Mouse (Mus musculus) gonadal fat pad, adult 2 months (tissue): ENCODE results near the gene Mta3. TPM values are rescaled to one million over a fixed set of nuclear protein-coding genes. Genes with fewer than 3 reads are reported as not detected.
"Not testable (repeated sequence)": the region's sequence is repeated elsewhere in the genome, so short reads cannot be mapped to it uniquely, and the experiment has no call there.

Source experiments
- DNase-seq: peaks from one replicate; pipeline ENCODE4 v3.0.0-alpha.2; 2012; ENCODE audit warnings: low read depth
- polyA plus RNA-seq: library from polyadenylated mRNA; depleted of rRNA; stranded (reverse); fragments of >200 nt; gene quantifications from 2 replicates; pipeline ENCODE4 v1.2.3, GENCODE M21; 2012

The Mta3 gene
- polyA plus RNA-seq, 1 experiment, result 52.0 TPM

DNA sequence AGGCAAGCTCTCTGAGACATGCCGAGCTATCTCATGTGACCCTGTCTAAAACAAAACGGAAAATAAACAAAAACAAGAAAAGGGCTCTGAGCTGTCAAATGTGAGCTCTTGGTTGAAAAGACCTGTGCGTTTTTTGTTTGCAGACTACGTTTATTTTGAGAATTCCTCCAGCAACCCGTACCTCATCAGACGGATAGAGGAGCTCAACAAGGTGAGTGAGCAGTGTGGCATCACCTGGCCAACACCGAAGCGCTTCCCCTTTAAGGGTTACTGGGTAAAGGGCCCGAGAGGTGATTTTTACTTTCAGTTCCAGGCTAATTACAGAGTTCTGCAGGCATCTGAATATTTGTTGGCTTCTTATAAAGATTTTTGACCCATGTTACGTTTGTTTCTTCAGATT is 2.3 kb downstream of the Mta3 start:
- DNase-seq, result no peak

DNA sequence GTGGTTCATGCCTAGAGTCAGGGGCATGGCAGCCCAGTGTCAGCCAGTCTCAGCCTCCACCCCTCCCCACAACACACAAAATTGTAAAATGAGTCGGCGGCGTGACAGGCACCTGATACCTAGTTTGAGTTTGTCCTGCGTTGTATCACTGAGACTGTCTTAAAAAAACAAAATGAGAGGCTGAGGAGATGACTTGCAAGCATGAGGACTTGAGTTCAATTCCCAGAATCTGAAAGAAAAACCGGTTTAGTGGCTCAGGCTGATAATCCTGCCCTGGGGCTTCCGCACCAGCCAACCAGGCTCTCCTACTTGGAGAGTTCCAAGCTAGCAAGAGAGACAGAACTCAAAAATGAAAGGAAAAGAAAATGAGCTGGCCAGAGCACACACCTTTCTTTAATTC is 2.9 kb downstream of the Mta3 start:
- no peak for DNase-seq

DNA sequence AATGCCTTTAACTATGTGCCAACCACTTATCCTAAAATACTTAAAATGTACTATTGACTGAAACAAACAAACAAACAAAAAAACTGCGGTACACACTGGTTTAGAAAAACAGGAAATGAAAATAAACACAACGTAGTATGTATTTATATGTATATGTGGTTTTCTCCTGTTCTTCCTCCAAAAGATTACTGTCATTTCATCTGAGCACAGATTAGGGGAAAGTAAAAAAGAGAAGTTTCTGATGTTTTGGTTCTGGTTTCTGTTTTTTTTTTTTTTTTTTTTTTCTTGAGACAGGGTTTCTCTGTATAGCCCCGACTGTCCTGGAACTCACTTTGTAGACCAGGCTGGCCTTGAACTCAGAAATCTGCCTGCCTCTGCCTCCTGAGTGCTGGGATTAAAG is 3.6 kb downstream of the Mta3 start:
- DNase-seq, result not testable (repeated sequence)

DNA sequence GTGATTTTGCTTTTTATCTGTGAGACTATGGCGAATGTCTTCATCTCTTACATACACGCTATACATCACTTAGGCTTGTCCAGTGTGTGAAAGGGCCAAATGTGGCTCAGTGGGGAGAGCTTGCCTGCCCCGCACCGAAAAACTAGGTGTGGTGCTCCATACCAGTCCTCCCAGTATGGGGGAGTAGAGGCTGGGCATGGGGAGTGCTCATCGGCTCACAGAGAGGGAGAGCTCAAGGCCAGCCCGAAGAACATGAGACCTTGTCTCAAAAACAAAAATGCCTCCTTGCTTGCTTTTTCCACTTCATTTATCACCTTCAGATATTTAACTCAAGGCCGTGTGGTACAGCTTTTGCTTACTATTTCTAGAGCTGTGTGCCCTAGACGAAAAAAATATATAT is 4.7 kb downstream of the Mta3 start:
- DNase-seq, result no peak

DNA sequence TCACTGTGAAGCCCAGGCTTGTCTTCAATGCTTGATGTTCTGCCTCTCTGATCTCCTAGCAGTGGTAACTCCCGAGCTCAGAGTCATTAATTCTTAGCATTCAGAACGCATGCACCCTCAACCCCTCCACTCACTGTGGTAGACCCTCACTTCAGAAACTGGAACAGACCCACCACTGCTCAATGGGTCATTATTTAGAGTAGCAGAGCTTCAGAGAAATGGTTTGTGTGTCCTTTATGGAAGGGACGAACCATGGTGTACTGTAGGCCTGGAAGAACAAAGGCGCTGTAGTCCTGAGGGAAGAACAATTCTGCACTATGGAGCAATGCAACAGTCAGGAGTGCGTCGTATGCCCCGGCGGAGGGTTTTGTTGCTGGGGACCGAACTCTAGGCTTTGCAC is 6.4 kb downstream of the Mta3 start:
- no peak for DNase-seq

DNA sequence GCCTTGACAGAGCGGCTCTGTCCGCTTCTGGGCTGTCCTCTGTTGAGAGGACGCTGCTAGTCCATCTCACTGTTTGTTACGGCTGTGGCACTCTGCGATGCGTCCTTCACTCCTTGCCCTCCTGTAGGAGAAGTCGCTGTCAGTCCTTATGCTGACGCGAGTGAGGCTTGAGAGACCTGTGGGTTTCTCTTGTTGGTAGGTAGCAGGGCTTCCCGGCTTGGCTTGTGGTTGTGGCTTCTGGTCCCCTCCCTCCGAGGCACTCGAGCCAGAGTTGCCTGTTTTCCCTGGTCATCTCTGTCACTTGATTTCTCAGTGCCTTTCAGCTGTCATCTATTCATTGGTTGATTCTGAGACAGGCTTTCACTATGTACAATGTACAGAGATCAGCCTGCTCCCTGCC is 14.5 kb downstream of the Mta3 start:
- no peak for DNase-seq

DNA sequence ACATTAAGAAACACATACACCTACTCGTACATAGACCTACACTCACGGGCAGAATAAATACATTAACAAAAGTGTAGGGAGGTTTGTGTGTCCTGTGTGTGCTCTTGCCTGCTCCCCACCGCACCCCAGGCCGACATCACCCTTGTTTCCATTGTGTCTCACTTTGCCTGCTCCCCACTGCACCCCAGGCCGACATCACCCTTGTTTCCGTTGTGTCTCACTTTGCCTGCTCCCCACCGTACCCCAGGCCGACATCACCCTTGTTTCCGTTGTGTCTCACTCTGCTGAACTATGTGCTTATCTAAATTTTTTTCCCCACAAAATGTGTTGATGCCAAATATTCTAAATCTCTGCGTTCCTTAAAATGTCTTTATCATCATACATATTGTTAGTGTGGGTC is 15.2 kb downstream of the Mta3 start:
- DNase-seq, result no peak

DNA sequence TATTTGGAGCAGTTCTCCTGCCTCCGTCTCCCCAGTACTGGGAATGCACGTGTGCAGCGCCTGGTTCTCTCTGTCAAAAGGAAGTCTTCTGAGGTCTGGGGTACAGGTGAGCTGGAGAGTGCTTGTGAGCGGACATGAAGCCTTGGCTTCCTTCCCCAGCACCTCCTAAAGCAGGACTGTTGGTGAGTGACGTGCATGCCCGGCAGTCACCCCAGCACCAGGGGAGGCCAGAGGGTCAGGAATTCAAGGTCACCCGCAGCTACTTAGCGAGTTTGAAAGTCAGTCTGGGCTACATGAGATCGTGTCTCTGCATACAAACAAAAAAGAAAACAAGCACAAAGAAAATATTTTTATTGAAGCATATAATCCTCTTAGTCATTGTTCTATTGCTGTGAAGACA is 17.1 kb downstream of the Mta3 start:
- DNase-seq, result no peak

DNA sequence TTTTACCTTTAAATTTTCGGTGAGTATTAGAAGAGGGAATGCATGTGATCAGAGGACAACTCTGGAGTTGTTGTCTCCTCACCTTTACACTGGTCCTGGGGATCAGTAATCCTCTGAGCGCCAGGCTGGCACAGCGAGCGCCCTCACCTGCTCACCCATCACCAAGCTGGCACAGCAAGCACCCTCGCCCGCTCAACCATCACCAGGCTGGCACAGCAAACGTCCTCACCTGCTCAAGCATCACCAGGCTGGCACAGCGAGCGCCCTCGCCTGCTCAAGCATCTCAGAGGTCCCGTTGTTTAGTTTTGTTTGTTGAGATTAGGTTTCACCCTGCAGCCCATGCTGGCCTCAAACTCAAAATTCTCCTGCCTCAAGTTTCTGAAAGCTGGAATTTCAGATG is 20.5 kb downstream of the Mta3 start:
- DNase-seq, result no peak

DNA sequence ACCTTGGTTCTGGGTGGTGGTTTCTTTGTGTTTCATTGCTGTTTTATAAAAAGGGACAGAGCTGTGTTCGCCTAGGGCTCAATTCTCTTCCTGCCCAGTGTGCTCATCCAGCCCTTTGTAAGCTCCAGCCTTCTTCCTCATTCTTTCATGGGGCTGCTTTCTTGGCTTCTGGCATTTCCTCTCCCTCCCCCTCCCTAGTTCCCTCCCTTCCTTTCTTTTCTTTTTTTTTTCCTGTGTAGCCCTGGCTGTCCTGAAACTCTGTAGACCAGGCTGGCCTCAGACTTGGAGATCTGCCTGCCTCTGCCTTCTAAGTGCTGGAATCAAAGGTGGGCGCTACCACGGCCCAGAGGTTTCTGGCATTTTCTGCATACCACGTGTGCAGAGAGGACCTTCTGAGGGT is 21.7 kb downstream of the Mta3 start:
- no peak for DNase-seq

DNA sequence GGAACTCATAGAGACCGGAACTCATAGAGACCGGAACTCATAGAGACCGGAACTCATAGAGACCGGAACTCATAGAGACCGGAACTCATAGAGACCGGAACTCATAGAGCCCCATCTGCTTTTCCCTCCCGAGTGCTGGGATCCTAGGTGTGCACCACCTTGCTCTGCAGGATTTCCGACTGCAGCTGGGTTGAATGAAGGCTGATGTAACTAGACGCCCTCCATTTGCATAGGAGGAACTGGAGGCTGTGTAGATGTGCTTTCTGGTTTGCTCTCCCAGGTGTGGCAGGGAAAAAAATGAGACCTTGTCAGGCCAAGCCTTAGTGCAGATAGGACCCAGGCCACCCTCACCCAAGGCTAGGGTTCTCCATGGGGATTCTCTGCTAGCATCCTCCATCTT is 23.1 kb downstream of the Mta3 start:
- no peak for DNase-seq

DNA sequence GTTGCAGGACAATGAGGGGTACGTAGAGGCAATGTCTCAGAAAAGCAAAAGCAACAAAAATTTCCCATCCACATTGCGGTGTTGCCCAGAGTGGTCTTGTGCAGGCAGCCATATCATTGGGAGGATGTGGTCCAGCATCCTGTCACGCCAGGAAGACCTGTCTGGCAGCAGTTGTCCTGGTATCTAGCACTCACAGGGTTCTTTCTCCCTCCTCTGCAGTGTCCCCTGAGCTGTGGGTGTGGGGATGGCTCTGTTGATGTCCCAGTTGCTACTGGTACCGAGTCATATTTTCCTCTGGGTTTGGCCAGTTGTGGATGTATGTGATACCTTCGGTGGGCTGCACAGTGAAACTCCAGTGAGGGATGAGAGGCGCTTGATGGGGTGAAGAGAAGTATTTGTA is 24.2 kb downstream of the Mta3 start:
- no peak for DNase-seq

DNA sequence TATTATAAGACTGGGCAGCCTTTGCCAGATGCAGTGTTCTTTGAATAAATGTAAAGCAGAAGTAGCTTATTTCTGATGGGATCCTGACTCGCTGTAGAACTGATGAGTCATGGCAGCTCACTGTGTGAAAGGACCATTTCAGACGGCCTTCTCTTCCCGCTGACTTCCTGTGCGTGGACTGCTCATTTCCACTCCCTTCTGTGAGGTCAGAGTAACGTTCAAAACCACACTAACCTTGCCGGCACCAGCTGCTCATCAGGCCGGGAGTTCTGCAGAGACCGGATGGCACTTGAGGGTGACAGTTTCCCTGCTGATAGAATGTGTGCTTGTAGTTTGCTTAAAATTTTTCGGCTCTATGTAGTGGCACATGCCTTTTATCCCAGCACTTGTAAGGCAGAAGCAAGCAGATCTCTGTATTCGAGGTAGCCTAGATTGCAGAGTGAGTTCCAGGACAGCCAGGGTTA is 26.2 kb downstream of the Mta3 start:
- no peak for DNase-seq

DNA sequence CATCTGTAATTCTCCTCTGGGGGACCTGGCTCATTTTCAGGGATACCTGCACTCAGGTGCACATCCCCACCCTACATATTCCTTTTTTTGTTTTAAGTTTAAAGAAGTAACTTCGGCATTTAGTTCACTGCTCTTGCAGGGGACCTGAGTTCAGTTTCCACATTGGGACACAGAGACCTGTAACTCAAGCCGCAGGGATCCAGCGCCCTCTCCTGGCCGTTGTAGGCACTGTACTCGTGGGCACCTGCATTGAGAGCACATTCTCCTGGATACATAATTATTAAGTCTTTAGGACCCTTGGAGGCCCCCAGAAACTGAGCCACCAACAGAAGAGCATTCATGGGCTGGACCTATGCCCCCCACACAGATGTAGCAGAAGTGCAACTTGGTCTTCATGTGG is 26.8 kb downstream of the Mta3 start:
- no peak for DNase-seq

DNA sequence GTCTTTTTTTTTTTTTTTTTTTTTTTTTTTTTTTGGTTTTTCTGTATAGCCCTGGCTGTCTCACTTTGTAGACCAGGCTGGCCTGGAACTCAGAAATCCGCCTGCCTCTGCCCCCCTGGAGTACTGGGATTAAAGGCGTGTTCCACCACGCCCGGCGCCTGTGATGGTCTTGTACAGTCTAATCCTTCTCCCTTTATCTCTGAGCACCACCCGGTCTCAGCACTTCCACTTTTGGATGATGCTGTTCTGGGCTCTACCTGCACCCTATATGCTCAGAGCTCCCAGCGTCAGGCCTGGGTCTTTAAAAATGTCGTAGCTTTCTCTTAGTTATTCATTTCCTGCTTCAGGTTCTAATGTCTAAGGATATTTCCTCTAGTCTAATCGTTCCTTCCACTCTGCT is 30.7 kb downstream of the Mta3 start:
- no peak for DNase-seq

DNA sequence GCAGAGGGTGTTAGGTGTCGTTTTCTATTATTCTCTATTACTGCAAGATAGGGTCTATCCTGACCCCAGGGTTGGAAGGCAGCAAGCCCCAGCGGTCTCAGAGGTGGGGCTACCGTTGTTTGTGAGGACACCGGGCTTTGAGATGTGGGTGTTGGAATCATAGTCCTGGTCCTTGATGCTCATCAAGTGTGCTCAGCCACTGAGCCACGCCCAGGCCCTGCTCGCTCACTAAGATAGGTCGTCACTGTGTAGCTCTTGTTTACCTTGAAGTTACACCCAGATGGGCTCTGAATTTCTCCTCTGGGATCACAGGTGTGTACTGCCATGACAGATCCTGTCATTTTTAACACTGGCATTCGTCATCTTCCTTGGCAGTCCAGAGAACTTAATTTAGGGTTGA is 31.8 kb downstream of the Mta3 start:
- DNase-seq, result no peak

DNA sequence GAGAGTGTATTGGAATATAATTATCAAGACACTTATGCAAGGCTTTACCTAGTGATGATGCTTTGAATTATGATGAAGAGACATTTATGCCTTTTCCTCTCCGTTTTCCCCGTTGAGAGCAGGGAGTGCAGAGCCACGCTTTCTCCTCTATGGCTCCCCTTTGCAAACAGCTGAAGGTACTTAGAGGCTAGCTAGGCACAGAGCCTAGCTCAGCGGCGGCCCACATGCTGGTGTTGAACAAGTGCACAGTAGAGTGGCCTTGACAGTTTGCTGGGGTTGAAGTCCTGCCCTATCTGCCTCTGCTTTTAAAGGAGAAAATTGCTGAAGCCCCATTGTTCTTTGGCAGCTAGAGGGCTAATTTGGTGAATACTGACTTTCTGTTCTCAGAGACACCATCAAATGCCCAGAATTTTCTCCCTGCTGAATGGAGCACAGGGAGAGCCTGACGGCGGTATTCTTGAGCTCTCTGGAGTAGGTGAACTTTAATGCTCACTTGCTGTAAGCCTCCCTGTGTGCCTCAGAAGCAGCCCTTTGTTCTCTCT is 34.2 kb downstream of the Mta3 start:
- no peak for DNase-seq

DNA sequence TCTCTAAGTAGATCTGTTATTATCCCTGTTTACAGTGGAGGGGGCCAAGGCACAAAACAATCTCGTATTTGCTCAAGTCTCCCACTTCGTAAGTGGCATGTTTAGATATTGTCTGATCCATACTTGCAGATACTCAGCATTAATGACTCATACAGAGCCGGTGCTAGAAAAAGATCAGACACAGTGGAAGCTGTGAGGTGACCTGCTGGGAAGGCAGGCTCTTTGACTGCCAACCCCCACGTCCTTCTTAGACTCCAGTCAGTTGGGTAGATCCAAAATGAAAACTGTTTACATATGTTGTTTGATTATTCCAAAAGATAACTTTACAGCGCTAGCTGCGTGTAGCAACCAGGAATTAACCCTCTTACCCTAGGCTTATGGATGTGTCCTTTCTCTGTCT is 35.3 kb downstream of the Mta3 start:
- no peak for DNase-seq

DNA sequence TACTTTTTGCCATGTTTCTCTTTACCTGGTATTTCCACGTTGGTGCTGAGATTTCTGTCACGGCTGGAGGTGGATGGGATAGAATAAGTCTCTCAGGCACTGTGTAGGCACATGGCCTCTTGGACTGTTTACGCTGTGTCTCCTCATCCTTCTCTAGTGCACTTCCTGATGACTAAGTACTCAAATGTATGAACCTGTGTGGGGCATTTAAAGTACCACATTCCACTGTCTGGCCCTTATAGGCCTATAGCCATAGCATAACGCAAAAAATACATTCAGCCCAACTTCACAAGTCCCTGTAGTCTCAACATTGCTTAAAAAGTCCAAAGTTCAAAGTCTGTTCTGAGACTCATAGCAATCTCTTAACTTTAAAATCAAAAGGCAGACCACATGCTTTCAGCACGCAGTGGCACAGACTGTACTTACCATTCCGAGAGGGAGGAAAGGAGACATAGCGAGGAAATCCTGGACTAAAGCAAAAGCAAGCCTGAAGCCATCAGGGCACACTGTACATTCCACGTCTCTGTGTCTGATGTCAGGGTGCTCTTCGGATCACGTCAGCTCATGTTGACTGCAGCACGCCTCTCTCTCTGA is 38.4 kb downstream of the Mta3 start:
- DNase-seq, result no peak

DNA sequence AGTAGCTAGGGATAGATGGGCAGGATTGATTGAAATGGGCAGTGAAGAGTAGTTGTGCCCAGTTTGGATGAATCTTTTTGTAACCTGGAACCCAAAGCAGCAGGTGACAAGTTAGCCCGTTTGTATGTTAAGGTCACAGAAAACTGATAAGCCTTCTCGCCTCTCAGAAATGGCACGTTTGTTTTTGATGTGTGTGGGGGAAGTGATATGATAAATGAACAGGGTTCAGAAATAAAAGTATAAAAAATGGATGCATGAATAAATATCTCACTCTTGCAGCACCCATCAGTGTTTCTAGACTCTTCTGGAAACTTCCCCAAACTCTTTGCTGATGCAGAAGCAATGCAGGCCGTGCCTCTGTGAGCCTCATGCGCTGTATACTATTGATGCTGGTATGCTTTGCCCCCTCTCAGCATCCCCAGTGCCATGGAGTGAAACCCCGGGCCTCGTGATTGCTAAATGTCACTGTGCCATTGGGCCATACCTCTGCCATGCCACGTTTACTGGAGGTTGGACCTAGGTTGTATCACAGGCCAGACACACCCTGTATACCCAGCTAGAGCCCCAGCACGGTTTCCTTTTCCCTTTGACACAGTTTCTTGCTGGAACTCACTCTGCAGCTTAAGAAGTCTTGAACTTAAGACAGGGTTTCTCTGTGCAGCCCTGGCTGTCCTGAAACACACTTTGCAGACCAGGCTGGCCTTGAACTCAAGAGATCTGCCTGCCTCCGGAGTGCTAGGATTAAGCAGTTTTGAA is 41.6 kb downstream of the Mta3 start:
- no peak for DNase-seq

DNA sequence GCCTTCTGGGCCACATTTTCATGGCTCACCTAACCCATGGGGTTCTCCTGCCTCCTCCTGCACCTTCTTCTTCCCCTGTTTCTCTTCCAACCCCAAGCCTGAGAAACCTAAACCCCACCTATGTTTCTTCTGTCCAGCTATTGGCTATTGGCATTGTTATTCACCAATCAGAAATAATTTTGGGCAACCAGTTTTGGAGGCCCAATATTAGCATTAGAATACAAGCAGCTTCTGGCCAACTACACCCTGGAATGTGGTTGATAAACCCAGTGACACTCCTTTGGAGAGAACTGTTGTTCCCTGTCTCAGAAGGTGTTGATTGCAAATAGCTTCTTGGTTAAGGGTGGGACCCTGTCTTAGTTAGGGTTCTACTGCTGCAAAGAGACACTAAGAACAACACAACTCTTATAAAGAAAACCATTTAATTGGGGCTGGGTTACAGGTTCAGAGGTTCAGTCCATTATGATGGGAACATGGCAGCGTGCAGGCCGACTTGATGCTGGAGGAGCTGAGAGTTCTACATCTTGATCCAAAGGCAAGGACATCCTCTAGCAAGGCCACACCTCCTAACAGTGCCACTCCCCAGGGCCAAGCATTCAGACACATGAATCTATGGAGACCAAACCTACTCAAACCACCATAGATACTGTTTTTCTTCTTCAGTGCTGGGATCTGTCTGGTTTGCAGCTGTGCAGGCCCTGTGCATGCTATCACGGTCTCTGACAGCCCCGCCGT is 44.4 kb downstream of the Mta3 start:
- no peak for DNase-seq

DNA sequence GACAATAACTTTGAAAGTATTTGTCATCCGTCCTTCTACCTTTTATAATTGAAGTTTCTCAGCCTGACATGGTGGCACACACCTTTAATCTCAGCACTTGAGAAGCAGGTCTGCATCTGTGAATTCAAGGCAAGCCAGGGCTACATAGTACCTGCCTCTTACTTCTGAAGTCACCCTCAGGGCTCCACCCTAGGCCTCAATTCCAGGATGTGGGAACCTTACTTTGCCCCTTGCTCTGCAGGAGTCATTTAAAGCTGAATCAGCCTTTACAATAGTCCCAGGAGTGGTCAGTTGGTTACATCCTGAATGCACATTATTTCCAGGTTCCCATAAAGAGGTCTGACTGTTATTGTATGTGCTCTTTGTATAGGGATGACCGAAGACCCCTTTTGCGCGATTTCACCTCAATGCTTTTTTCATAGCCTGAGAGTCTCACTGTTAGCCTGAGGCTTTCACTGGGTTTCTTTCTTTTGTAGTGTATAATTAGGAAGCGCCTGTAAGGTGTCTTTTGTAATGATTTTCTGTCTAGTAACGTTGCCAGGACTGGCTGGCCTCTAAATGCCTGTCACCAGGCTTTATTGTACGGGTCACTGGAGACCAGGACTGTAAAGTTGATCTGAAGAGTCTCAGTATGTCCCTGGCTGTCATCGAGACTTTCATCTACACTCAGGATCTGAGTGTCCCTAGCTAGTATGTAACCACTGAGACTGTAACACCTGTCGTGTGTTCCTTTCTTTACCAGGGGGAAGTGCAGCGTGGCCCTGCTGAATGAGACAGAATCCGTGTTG is 47.3 kb downstream of the Mta3 start:
- no peak for DNase-seq
